Mouse (Mus musculus) spleen, adult 2 months (tissue): ENCODE data around the gene Slfn14. TPM values are rescaled to one million over a fixed set of nuclear protein-coding genes. Genes with fewer than 3 reads are reported as not detected.
A peak's percentile ranks its signal among the peaks of the same experiment; 100 is the strongest.
"Not testable (repeated sequence)": the region's sequence is repeated elsewhere in the genome, so short reads cannot be mapped to it uniquely, and the experiment has no call there.

Experiments used
- DNase-seq, 2 experiments: peaks; one replicate each; pipeline versions ENCODE4 v3.0.0 to v3.0.0-alpha.2; 2012 to 2021; ENCODE audit warnings: low spot score in 2 of 2, low read depth in 1 of 2
- H3K27ac ChIP-seq: fragments of 200-500 bp; 2 replicates; pipeline ENCODE4 v1.5.1; 2012; ENCODE audit warnings: low read length, inconsistent platforms; ENCODE audit not compliant: insufficient read depth
- H3K27me3 ChIP-seq: fragments of 200-500 bp; 2 replicates; pipeline ENCODE4 v1.6.1; 2012; ENCODE audit warnings: mild to moderate bottlenecking, moderate library complexity, low read length, inconsistent platforms; ENCODE audit not compliant: control insufficient read depth, insufficient read depth
- H3K36me3 ChIP-seq: fragments of 200-500 bp; 2 replicates; pipeline ENCODE4 v1.6.1; 2012; ENCODE audit warnings: mild to moderate bottlenecking, low read length, inconsistent platforms; ENCODE audit not compliant: control insufficient read depth, insufficient read depth
- H3K4me1 ChIP-seq: fragments of 200-500 bp; 2 replicates; pipeline ENCODE4 v1.6.1; 2011; ENCODE audit warnings: inconsistent platforms; ENCODE audit not compliant: control insufficient read depth, insufficient read depth, insufficient read length
- H3K4me3 ChIP-seq: fragments of 200-500 bp; 2 replicates; pipeline ENCODE4 v1.5.1; 2011; ENCODE audit warnings: mild to moderate bottlenecking, inconsistent platforms; ENCODE audit not compliant: insufficient read depth, insufficient read length; ENCODE audit errors: extremely low read depth
- CTCF ChIP-seq: fragments of 200-500 bp; IDR thresholded peaks from 2 replicates; pipeline ENCODE4 v1.5.1; 2011; ENCODE audit warnings: mild to moderate bottlenecking, inconsistent platforms; ENCODE audit not compliant: insufficient read depth, insufficient read length, insufficient replicate concordance; ENCODE audit errors: extremely low read depth
- POLR2A ChIP-seq: fragments of 200-500 bp; IDR thresholded peaks from 2 replicates; pipeline ENCODE4 v1.6.1; 2011; ENCODE audit warnings: low read depth, low read length, inconsistent platforms
- WGBS: fragments of 180-500 bp; shearing (Covaris S2); methylation state at CpG from one replicate; pipeline ENCODE4 v1.1.7; 2018; 5-methylcytosine and 5-hydroxymethylcytosine counted together
- polyA plus RNA-seq: library from polyadenylated mRNA; depleted of rRNA; stranded (reverse); fragments of >200 nt; gene quantifications from 2 replicates; pipeline ENCODE4 v1.2.3, GENCODE M21; 2012; rRNA removed

Slfn14 gene
- polyA plus RNA-seq, 1 experiment: 6.3 TPM

DNA sequence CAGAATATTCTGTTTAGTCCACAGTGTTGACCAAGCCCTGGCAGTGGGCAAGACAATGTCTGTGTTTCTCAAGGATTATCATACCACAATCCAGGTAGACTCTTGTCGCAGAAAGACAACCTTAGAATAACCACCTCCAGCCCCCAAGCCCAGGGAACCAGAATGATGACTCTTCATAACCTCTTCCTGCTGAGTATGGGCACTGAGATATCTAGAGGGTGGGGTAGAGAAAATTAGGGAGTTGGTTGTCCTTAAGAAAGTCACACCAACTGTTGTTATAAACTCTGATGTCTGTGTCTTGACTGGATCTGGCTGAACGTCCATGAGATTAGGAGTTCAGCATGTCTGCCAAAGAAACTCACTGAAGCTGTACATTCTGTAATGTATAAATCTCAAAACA is 48.1 kb downstream of the Slfn14 start:
- H3K4me3 ChIP-seq: no peak overlapping the region
- no peak for TF ChIP-seq CTCF
- no peak for TF ChIP-seq POLR2A
- H3K27me3 ChIP-seq: no peaks in the 10 kb centered on the region
- no peaks in the 10 kb centered on the region for H3K36me3 ChIP-seq
- DNase-seq: no peak
- WGBS: 89% methylated on average over 2 of the region's 2 CpGs
- H3K27ac ChIP-seq: no peak overlapping the region
- no peaks in the 10 kb centered on the region for H3K4me1 ChIP-seq

- WGBS: 90% methylated on average over 9 of the region's 9 CpGs
- H3K27ac ChIP-seq, DNase-seq, H3K4me3 ChIP-seq, H3K4me1 ChIP-seq, H3K36me3 ChIP-seq, H3K27me3 ChIP-seq: not testable (repeated sequence)
Measured at GRCm38 (mm10) chr11:83237390-83237789, 49.1 kb downstream of the Slfn14 start.

DNA sequence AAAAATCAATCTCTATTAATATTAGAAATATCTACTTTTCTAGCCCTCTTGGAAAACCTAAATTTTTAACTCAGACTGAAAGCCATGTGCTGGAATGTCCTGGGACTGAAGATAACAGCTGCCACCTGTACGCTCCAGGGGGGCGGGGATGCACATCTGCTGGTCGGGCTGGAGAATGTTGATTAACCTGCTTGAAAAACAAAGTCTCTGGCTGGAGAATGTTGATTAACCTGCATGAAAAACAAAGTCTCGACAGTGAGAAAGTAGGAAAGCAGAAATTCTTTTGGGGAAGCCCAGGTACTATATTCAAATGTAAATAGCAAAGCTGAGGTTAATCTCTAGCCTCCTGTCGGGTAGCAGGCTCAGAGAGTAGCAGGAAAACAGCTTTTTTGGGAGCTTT is 52.9 kb downstream of the Slfn14 start:
- 78% methylated on average over 5 of the region's 5 CpGs for WGBS
- not testable (repeated sequence) for H3K36me3 ChIP-seq, DNase-seq, H3K27ac ChIP-seq, H3K4me3 ChIP-seq, H3K4me1 ChIP-seq, H3K27me3 ChIP-seq

- peak; percentile 15 to 18 for DNase-seq
- Histone ChIP-seq H3K4me3 (no peak overlapping the region), H3K4me1 (no peaks in the 10 kb centered on the region), H3K27me3 (no peaks in the 10 kb centered on the region), H3K36me3 (peaks cover 3% of the 10 kb centered on the region; the same call in 1 of the 2 replicates), H3K27ac (no peak overlapping the region)
- TF ChIP-seq CTCF: peak; percentile 5; the same call in 1 of the 2 replicates
- TF ChIP-seq POLR2A: no peak
- WGBS: 59% methylated on average over 3 of the region's 3 CpGs
Measured at GRCm38 (mm10) chr11:83230966-83231365, 55.6 kb downstream of the Slfn14 start.

DNA sequence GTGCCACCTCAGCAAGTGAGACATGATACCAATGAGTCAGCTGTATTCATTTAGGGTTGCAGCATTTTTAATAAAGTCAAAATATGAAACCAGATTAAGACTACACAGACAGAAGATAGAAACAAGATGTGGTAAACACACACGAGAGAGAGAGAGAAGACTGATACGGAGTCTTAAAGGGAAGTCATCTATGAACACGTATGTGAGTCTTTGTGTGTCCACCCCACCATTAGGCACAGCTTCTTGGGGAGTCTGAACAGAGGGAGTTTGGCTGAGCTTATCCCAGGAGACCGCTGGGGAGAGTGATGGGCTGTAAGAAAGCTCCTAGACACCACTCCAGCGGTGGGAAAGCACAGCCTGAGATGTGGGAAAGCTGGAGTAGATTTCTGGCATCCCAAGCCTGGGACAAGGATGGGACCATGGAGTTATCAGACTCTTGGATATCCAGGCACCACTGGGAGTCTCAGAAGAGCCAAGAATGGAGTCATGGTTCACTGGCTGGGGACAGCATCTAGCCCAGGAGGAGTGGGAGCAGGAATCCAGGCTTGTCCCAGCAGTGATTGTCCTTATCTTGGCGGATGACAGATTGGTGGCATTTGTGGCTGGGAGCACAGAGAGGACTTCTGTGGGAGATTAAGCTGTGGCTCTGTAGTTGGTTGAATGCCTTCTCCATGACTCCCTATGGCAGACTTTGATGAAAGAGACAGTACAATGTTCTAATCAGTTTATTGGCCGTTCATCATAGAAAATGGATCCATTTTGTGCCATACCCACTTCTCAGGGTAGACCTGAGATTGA is 58.4 kb downstream of the Slfn14 start:
- H3K27ac ChIP-seq: no peak overlapping the region
- H3K4me1 ChIP-seq: peaks cover 8% of the 10 kb centered on the region; the same call in 1 of the 2 replicates
- DNase-seq: no peak
- H3K36me3 ChIP-seq: peaks cover 3% of the 10 kb centered on the region; the same call in 1 of the 2 replicates
- H3K27me3 ChIP-seq: no peaks in the 10 kb centered on the region
- 89% methylated on average over 7 of the region's 7 CpGs for WGBS
- no peak overlapping the region for H3K4me3 ChIP-seq
- TF ChIP-seq POLR2A: no peak
- TF ChIP-seq CTCF: no peak

DNA sequence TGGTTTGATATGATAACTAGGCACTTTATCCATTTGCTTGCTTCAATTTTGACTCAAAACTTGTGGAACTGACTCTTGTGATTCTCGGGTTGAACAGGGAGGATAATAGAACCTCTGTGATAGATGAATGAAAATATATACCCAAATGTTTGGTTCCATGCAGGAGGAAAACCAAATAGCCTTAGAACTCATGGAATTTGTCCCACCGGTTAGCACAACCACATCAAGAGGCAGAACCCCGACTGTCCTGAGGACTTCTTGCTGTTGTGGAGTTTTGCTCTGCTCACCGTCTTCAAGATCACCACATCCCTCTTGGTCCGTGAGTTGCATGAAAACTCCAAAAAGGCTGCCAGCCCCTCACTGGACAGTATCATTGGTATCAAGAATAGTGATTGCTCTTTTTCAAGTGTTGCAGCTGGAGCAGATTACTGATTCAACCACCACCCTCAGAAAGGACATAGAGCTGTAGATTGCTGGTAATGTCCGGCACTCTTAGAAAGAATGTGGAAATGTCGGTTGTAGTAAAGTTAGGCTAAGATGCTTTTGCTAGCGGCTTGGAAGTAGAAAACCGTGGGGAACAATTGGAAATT is 61.1 kb downstream of the Slfn14 start:
- peak overlapping the region; percentile 70 for H3K4me3 ChIP-seq

More for the DNA sequence above, 61.1 kb downstream of the Slfn14 start:
- H3K4me1 ChIP-seq: peaks cover 8% of the 10 kb centered on the region; the same call in 1 of the 2 replicates
- WGBS: 67% methylated on average over 9 of the region's 9 CpGs
- no peak overlapping the region for H3K27ac ChIP-seq
- TF ChIP-seq POLR2A: no peak
- TF ChIP-seq CTCF: no peak
- DNase-seq: no peak
- peaks cover 3% of the 10 kb centered on the region; the same call in 1 of the 2 replicates for H3K36me3 ChIP-seq
- H3K27me3 ChIP-seq: no peaks in the 10 kb centered on the region

Other genes with a start within 250 kb of the Slfn14 start
- 28.7 and 31.8 TPM in 2 replicates for gene Slfn2, start 221.6 kb downstream of the Slfn14 start, polyA plus RNA-seq
- 11.2 and 12.1 TPM in 2 replicates for gene Slfn1, start 169.9 kb downstream of the Slfn14 start, polyA plus RNA-seq
- gene Slfn4, start 111.5 kb downstream of the Slfn14 start, polyA plus RNA-seq: 0.86 and 1.0 TPM in 2 replicates
- gene Slfn3, start 95.4 kb downstream of the Slfn14 start, polyA plus RNA-seq: 0.37 and 0.43 TPM in 2 replicates
- 25.6 and 26.1 TPM in 2 replicates for gene Ap2b1, start 12.3 kb upstream of the Slfn14 start, polyA plus RNA-seq
- gene Pex12, start 15.9 kb upstream of the Slfn14 start, polyA plus RNA-seq: 4.8 and 5.5 TPM in 2 replicates
- gene Rasl10b, start 122.4 kb upstream of the Slfn14 start, polyA plus RNA-seq: 0.34 and 0.64 TPM in 2 replicates
- gene Gas2l2, start 142.7 kb upstream of the Slfn14 start, polyA plus RNA-seq: not detected in 2 replicates
- gene 1700020L24Rik, start 151.0 kb upstream of the Slfn14 start, polyA plus RNA-seq: 1.3 and 2.1 TPM in 2 replicates
- gene Mmp28, start 176.3 kb upstream of the Slfn14 start, polyA plus RNA-seq: 6.3 and 6.4 TPM in 2 replicates
- 8.9 and 11.0 TPM in 2 replicates for gene Taf15, start 186.4 kb upstream of the Slfn14 start, polyA plus RNA-seq
- 0.18 and 0.21 TPM in 2 replicates for gene Heatr9, start 235.4 kb upstream of the Slfn14 start, polyA plus RNA-seq
- gene Ccl5, start 243.8 kb upstream of the Slfn14 start, polyA plus RNA-seq: 519 and 769 TPM in 2 replicates